18 mouse cellular contexts compared by ENCODE assay signal in the genomic region with DNA sequence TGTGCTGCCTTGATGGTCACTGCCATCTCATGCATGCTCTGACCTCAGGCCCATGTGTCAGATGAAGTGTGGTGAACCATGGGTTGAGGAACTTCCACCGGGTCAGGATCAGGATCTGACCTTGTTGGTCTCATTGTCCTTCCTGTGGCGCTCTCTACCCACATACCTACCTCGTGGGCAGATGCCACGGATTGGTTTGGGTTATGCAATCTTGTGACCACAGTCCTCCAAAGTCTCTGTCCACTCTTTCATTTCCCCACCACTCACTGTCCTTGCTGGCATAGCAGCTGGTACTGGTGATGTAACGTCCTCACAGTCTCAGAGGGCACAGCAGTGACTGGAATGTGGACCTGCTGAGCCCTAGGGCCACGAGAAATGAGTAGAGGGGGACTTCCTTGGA.
A peak's percentile ranks its signal among the peaks of the same experiment; 100 is the strongest.
DNase-seq lines count a peak whose midpoint lies in the region; ATAC-seq and TF ChIP-seq lines count a peak whose summit lies in the region.
"Had no signal": no experiment of that assay in that cellular context is flagged by ENCODE, and none has a peak within 500 bp of the region (broad histone marks: within the 10 kb centered on the region; RNA-seq: fewer than 3 reads in every experiment).

No protein-coding gene starts in this region.

- TF ChIP-seq CTCF in liver, adult 2 months (IDR thresholded peaks at IDR 0.05; ENCODE audit: low read depth, low read length) = no peak
- TF ChIP-seq CTCF in Patski (IDR thresholded peaks at IDR 0.05) = no peak

- H3K27ac ChIP-seq in liver, adult 2 months (replicated peaks; ENCODE audit: insufficient read depth, low read depth, low read length) = peak overlapping the region; percentile 60
- H3K27ac ChIP-seq: hindbrain, embryonic 13.5 days; limb, embryonic 12.5 days; midbrain, embryonic 10.5 days had no signal

- in situ Hi-C loops in Patski (cut with MboI; ENCODE audit: low pct_unique_long_range_greater_than_20kb) = no loop called here

- no peak overlapping the region for H3K9ac ChIP-seq in liver, adult 2 months (ENCODE audit: low read depth, low read length)
- H3K9ac ChIP-seq: hindbrain, embryonic 13.5 days; limb, embryonic 12.5 days had no signal

- H3K79me2 ChIP-seq in liver, adult 2 months (ENCODE audit: control insufficient read depth, insufficient read depth, low read length) = no peaks in the 10 kb centered on the region

- peak; percentile 90 for DNase-seq in liver, adult 2 months (ENCODE audit: extremely low read depth, low read depth, low spot score)
- no peak for DNase-seq in liver
- DNase-seq in Patski (ENCODE audit: low read depth, low spot score) = no peak
- DNase-seq in adrenal gland, adult 8-10 months = peak; percentile 75
- DNase-seq in kidney, postnatal 36 days = peak; percentile 51 to 69
- DNase-seq in heart, postnatal 36 days = no peak
- no peak for DNase-seq in natural killer cell, adult 2 months (ENCODE audit: low spot score in 2 of 2)
- DNase-seq: cerebellum, adult 9-11 months; gastrocnemius, postnatal 25 days; heart, postnatal 10 days; layer of hippocampus, adult 9-11 months; thymus, postnatal 36 days had no signal

- 21% methylated on average over 6 of the region's 6 CpGs for WGBS in liver, adult 2 months

- H3K4me1 ChIP-seq in liver, adult 2 months (ENCODE audit: control insufficient read depth, insufficient read depth, low read length) = peaks cover 17% of the 10 kb centered on the region

- intact Hi-C loops in heart, postnatal 36 days (cut with DNase I) = no loop called here

- TF ChIP-seq POLR2A in liver, adult 2 months (IDR thresholded peaks at IDR 0.05; ENCODE audit: extremely low read depth, insufficient read depth, low read length) = no peak

- ATAC-seq in Patski = peak; percentile 44
- ATAC-seq: CD4-positive, CD25-positive, alpha-beta regulatory T cell, adult 4 months; forebrain, embryonic 14.5 days had no signal

- no peak overlapping the region for H3K4me3 ChIP-seq in liver, adult 2 months (ENCODE audit: insufficient read depth, low read depth, low read length)
- H3K4me3 ChIP-seq: hindbrain, embryonic 13.5 days; limb, embryonic 12.5 days; midbrain, embryonic 10.5 days had no signal

- POLR2A ChIA-PET in Patski (lab: Charles Lee) = no interaction called here

- CTCF ChIA-PET in Patski (lab: Charles Lee) = no interaction called here

- H3K36me3 ChIP-seq in liver, adult 2 months (ENCODE audit: control insufficient read depth, insufficient read depth, low read length) = 0 out of 2 replicates have a peak, but pooled peaks cover 1% of the 10 kb centered on the region
- H3K36me3 ChIP-seq: G1E; hindbrain, embryonic 13.5 days; limb, embryonic 12.5 days; midbrain, embryonic 10.5 days had no signal

- H3K27me3 ChIP-seq in liver, adult 2 months (ENCODE audit: control insufficient read depth, insufficient read depth, low read length) = no peaks in the 10 kb centered on the region
- H3K27me3 ChIP-seq in Patski = no peaks in the 10 kb centered on the region
- H3K27me3 ChIP-seq: hindbrain, embryonic 13.5 days; limb, embryonic 12.5 days had no signal

Comparison
In these comparisons a context has a peak if more than half of its experiments do, and no peak if none do; other contexts are left out.
1. DNase-seq: peak in liver, adult 2 months (single experiment), adrenal gland, adult 8-10 months (single experiment) and kidney, postnatal 36 days (2 of 2); none in liver (single experiment), Patski (single experiment), heart, postnatal 36 days (0 of 2) and natural killer cell, adult 2 months (0 of 2).